Comparison of ENCODE assay signal across 12 mouse cellular contexts in the genomic region with DNA sequence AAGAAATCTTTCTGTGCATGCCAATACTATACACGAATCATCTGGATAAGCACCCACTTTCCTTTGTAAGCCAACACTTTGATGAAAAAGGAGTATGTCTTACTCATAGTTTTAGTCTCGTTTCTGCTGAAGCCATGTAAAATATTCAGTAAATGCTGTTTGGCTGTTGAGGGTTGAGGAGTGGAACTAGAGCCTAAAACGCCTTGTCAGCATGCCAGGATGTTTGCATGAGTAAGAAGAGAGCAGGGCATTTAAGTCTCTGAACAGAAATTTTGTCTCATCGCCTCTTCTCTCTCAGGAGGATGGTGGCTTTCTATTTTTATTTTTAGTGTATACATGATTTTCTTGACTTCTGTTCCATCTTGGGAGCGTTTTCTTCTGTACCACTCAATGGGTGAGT.
A peak's percentile ranks its signal among the peaks of the same experiment; 100 is the strongest.
DNase-seq lines count a peak whose midpoint lies in the region.
"Had no signal": no experiment of that assay in that cellular context is flagged by ENCODE, and none has a peak within 500 bp of the region (broad histone marks: within the 10 kb centered on the region; RNA-seq: fewer than 3 reads in every experiment).

No protein-coding gene starts in this region.

- intact Hi-C loops in left cerebral cortex, postnatal 10 days (cut with DNase I): no loop called here
- intact Hi-C loops in left cerebral cortex, postnatal 14 days (cut with DNase I): no loop called here

- DNase-seq in left cerebral cortex, adult 18-20 months (ENCODE audit: low spot score in 2 of 2): peak; percentile 59 to 63
- DNase-seq in left cerebral cortex, postnatal 10 days (ENCODE audit: extremely low spot score in 1 of 2, low spot score in 2 of 2): no peak
- DNase-seq in NIH3T3 (ENCODE audit: low read depth): peak; percentile 10
- peak; percentile 39 for DNase-seq in left cerebral cortex, postnatal 14 days (ENCODE audit: low spot score in 2 of 2)
- DNase-seq in right cerebral cortex, postnatal 4 days: peak; percentile 3
- no peak for DNase-seq in embryo, embryonic 10 days (ENCODE audit: low spot score)
- no peak for DNase-seq in kidney, adult 11 months
- DNase-seq: adrenal gland, postnatal 36 days; gastrocnemius, postnatal 14 days; kidney, adult 2 months; kidney, postnatal 4 days; liver, embryonic 13.5 days had no signal

Comparison
In these comparisons a context has a peak if more than half of its experiments do, and no peak if none do; other contexts are left out.
1. DNase-seq: peak in left cerebral cortex, adult 18-20 months (2 of 2), NIH3T3 (single experiment), left cerebral cortex, postnatal 14 days (2 of 2) and right cerebral cortex, postnatal 4 days (single experiment); none in left cerebral cortex, postnatal 10 days (0 of 2), embryo, embryonic 10 days (single experiment) and kidney, adult 11 months (single experiment).